Mouse (Mus musculus) spleen, adult 2 months (tissue): ENCODE measurements around the gene Pcmtd2.

ENCODE experiments used
- CTCF ChIP-seq: fragments of 200-500 bp; IDR thresholded peaks from 2 replicates; pipeline ENCODE4 v1.5.1; 2011; ENCODE audit warnings: mild to moderate bottlenecking, inconsistent platforms; ENCODE audit not compliant: insufficient read depth, insufficient read length, insufficient replicate concordance; ENCODE audit errors: extremely low read depth
- POLR2A ChIP-seq: fragments of 200-500 bp; IDR thresholded peaks from 2 replicates; pipeline ENCODE4 v1.6.1; 2011; ENCODE audit warnings: low read depth, low read length, inconsistent platforms

DNA sequence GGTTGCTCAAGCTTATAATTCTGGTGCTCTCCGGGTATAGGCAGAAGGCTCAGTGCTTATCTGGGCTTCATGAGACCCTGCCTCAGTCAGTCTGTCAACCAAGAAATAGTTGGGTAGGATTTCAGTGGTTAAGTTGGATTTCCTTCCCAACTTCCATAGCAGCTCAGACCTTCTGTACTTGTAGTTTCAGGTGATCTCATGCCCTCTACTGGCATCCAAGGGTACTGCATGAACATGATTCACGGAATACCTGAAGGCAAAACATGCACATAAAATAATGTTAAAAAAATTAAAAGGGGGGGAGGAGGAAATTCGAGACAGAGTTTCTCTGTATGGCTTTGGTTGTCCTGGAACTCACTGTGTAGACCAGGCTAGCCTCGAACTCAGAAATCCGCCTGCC lies 29.3 kb downstream of the Pcmtd2 start:
- TF ChIP-seq CTCF (peak; percentile 35; the same call in 1 of the 2 replicates), POLR2A (no peak)
